8 mouse cellular contexts compared by ENCODE assay signal in genomic region chr1:176834880-176835279, GRCm38 (mm10). TPM values are rescaled to one million over a fixed set of nuclear protein-coding genes. Genes with fewer than 3 reads are reported as not detected.
A peak's percentile ranks its signal among the peaks of the same experiment; 100 is the strongest.
DNase-seq lines count a peak whose midpoint lies in the region; ATAC-seq and TF ChIP-seq lines count a peak whose summit lies in the region.

No protein-coding gene starts in this region.

- 38% methylated on average over 6 of the region's 6 CpGs for WGBS in heart, embryonic 15.5 days
- 54% methylated on average over 6 of the region's 6 CpGs for WGBS in forebrain, embryonic 11.5 days
- WGBS in thymus, adult 2 months, result 97% methylated on average over 6 of the region's 6 CpGs

- peak overlapping the region; percentile 60 for H3K4me3 ChIP-seq in heart, embryonic 15.5 days
- no peak overlapping the region for H3K4me3 ChIP-seq in forebrain, embryonic 11.5 days (ENCODE audit: low read depth, low read length)
- H3K4me3 ChIP-seq in thymus, adult 2 months (ENCODE audit: control insufficient read depth, insufficient read depth, low read length), result no peak overlapping the region

- peaks cover 15% of the 10 kb centered on the region for H3K4me1 ChIP-seq in heart, embryonic 15.5 days (replicated peaks)
- peaks cover 3% of the 10 kb centered on the region; the same call in 1 of the 2 replicates for H3K4me1 ChIP-seq in forebrain, embryonic 11.5 days (replicated peaks; ENCODE audit: control insufficient read depth, insufficient read depth, low read length)
- peaks cover 8% of the 10 kb centered on the region for H3K4me1 ChIP-seq in thymus, adult 2 months (replicated peaks; ENCODE audit: control insufficient read depth, insufficient read depth, low read length)

- no peaks in the 10 kb centered on the region for H3K9me3 ChIP-seq in heart, embryonic 15.5 days (replicated peaks)
- no peaks in the 10 kb centered on the region for H3K9me3 ChIP-seq in forebrain, embryonic 11.5 days (ENCODE audit: control insufficient read depth, low read length)

- ATAC-seq in heart, embryonic 15.5 days (replicated peaks; ENCODE audit: insufficient number of reproducible peaks, insufficient read depth, low FRiP score, low read depth), result no peak
- no peak for ATAC-seq in forebrain, embryonic 11.5 days (replicated peaks; ENCODE audit: low FRiP score)

- no peak overlapping the region for H3K27ac ChIP-seq in heart, embryonic 15.5 days
- H3K27ac ChIP-seq in forebrain, embryonic 11.5 days (ENCODE audit: low read depth, low read length), result no peak overlapping the region
- H3K27ac ChIP-seq in thymus, adult 2 months (ENCODE audit: control insufficient read depth, insufficient read depth, low read length), result no peak overlapping the region

- H3K27me3 ChIP-seq in heart, embryonic 15.5 days, result no peaks in the 10 kb centered on the region
- peaks cover 2% of the 10 kb centered on the region for H3K27me3 ChIP-seq in forebrain, embryonic 11.5 days (ENCODE audit: control insufficient read depth, insufficient read depth, low read length)
- H3K27me3 ChIP-seq in thymus, adult 2 months (ENCODE audit: control insufficient read depth, insufficient read depth, low read length), result no peaks in the 10 kb centered on the region; the same call in 1 of the 2 replicates

- intact Hi-C loops in heart, postnatal 25 days (cut with DNase I), result no loop called here
- intact Hi-C loops in left cerebral cortex, postnatal 10 days (cut with DNase I), result no loop called here

- H3K36me3 ChIP-seq in heart, embryonic 15.5 days, result no peaks in the 10 kb centered on the region
- no peaks in the 10 kb centered on the region for H3K36me3 ChIP-seq in forebrain, embryonic 11.5 days (ENCODE audit: control insufficient read depth, insufficient read depth, low read length)
- peaks cover 6% of the 10 kb centered on the region; the same call in 1 of the 2 replicates for H3K36me3 ChIP-seq in thymus, adult 2 months (ENCODE audit: control insufficient read depth, insufficient read depth, low read length)

- no peak for DNase-seq in heart, postnatal 25 days (ENCODE audit: low spot score)
- peak; percentile 70 for DNase-seq in NIH3T3 (ENCODE audit: low read depth)
- no peak for DNase-seq in forebrain, embryonic 11.5 days (ENCODE audit: low spot score)
- peak; percentile 30 for DNase-seq in mesoderm, embryonic 11.5 days (ENCODE audit: low read depth, low spot score)
- no peak for DNase-seq in cerebellum, adult 11 months
- DNase-seq in thymus, adult 2 months, result no peak
- DNase-seq in left cerebral cortex, postnatal 10 days (ENCODE audit: extremely low spot score in 1 of 2, low spot score in 2 of 2), result no peak

- TF ChIP-seq CTCF in thymus, adult 2 months (IDR thresholded peaks at IDR 0.05; ENCODE audit: borderline replicate concordance, control insufficient read depth, extremely low read depth, insufficient read depth, low read length, poor library complexity), result no peak

- no peak overlapping the region for H3K9ac ChIP-seq in heart, embryonic 15.5 days
- no peak overlapping the region for H3K9ac ChIP-seq in forebrain, embryonic 11.5 days (ENCODE audit: low read length)

- peak overlapping the region; percentile 93 for H3K4me2 ChIP-seq in heart, embryonic 15.5 days
- peak overlapping the region; percentile 74; the same call in 1 of the 2 replicates for H3K4me2 ChIP-seq in forebrain, embryonic 11.5 days (ENCODE audit: low read depth, low read length, severe bottlenecking)

- TF ChIP-seq POLR2A in thymus, adult 2 months (IDR thresholded peaks at IDR 0.05; ENCODE audit: control insufficient read depth, extremely low read depth, insufficient read depth, low read length, poor library complexity), result no peak

RNA-seq across cellular contexts. Expression of gene Sdccag8, which starts 20.4 kb away (rescaled TPM):
- polyA plus RNA-seq in heart, embryonic 15.5 days (2015; fragmentation: Nextera tagmentation; extraction: Ambion mirVana), result 8.6 and 12.7 TPM in 2 replicates
- total RNA-seq in heart, postnatal 25 days (2021), result 1 to 10 TPM; 3.7 to 3.9 TPM
- 19.8 and 21.1 TPM in 2 replicates for polyA plus RNA-seq in forebrain, embryonic 11.5 days (2014; fragmentation: Nextera tagmentation; extraction: Ambion mirVana)
- 5.1 and 6.2 TPM in 2 replicates for polyA plus RNA-seq in thymus, adult 2 months (2012; rRNA removed)
- total RNA-seq in left cerebral cortex, postnatal 10 days (2021), result 10 to 100 TPM; 11.2 to 12.7 TPM

RNA-seq across cellular contexts. Expression of gene Cep170, which starts 21.0 kb away (rescaled TPM):
- 19.5 and 20.2 TPM in 2 replicates for polyA plus RNA-seq in heart, embryonic 15.5 days (2015; fragmentation: Nextera tagmentation; extraction: Ambion mirVana)
- 10 to 100 TPM; 19.1 to 28.7 TPM for total RNA-seq in heart, postnatal 25 days (2021)
- 65.2 and 71.0 TPM in 2 replicates for polyA plus RNA-seq in forebrain, embryonic 11.5 days (2014; fragmentation: Nextera tagmentation; extraction: Ambion mirVana)
- polyA plus RNA-seq in thymus, adult 2 months (2012; rRNA removed), result 18.6 and 22.9 TPM in 2 replicates
- 100 to 1,000 TPM; 166 to 175 TPM for total RNA-seq in left cerebral cortex, postnatal 10 days (2021)

Comparison
In these comparisons a context has a peak if more than half of its experiments do, and no peak if none do; other contexts are left out.
1. DNase-seq: peak in NIH3T3 (single experiment) and mesoderm, embryonic 11.5 days (single experiment); none in heart, postnatal 25 days (single experiment), forebrain, embryonic 11.5 days (single experiment), cerebellum, adult 11 months (single experiment), thymus, adult 2 months (single experiment) and left cerebral cortex, postnatal 10 days (0 of 2).